In the genomic region with DNA sequence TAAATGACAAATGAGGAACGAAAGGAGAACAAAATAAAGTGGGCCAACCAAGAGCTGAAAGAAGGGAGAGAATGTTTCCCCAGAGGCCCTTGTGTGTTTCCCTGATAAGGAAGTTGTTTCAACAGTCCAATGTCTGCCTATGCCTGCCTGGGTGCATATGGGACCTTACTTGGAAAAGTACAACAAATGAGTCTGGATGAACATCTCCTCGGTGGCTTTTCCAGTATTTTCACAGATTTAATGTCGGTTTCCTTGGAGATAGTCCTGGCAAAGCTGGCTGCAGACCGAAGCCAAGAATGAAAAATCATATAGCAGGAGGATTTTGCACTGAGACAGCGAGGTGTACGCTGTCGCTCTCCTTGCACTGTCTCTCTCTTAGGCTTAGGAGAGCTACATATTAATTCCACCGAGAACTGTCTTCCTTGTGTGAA, we compare ENCODE assay signal across 11 mouse cellular contexts. TPM values are rescaled to one million over a fixed set of nuclear protein-coding genes. Genes with fewer than 3 reads are reported as not detected.
DNase-seq lines count a peak whose midpoint lies in the region; ATAC-seq and TF ChIP-seq lines count a peak whose summit lies in the region.
"Had no signal": no experiment of that assay in that cellular context is flagged by ENCODE, and none has a peak within 500 bp of the region (broad histone marks: within the 10 kb centered on the region; RNA-seq: fewer than 3 reads in every experiment).

No protein-coding gene starts in this region.

- no peak overlapping the region for H3K9ac ChIP-seq in liver, embryonic 13.5 days
- H3K9ac ChIP-seq in kidney, embryonic 15.5 days: no peak overlapping the region

- H3K36me3 ChIP-seq in G1E (replicated peaks): no peaks in the 10 kb centered on the region
- H3K36me3 ChIP-seq in liver, embryonic 13.5 days: no peaks in the 10 kb centered on the region
- H3K36me3 ChIP-seq in kidney, embryonic 15.5 days: no peaks in the 10 kb centered on the region

- TF ChIP-seq CTCF in G1E (IDR thresholded peaks at IDR 0.05; ENCODE audit: low read depth, low read length): no peak

- no peaks in the 10 kb centered on the region for H3K27me3 ChIP-seq in G1E (ENCODE audit: insufficient read depth, low read length)
- H3K27me3 ChIP-seq in liver, embryonic 13.5 days: no peaks in the 10 kb centered on the region
- H3K27me3 ChIP-seq in kidney, embryonic 15.5 days: no peaks in the 10 kb centered on the region
- H3K27me3 ChIP-seq: Patski had no signal

- 53% methylated on average over 8 of the region's 8 CpGs for WGBS in liver, embryonic 13.5 days (ENCODE audit: insufficient replicate concordance)
- 85% methylated on average over 8 of the region's 8 CpGs for WGBS in kidney, embryonic 15.5 days

- H3K9me3 ChIP-seq in G1E (replicated peaks): no peaks in the 10 kb centered on the region
- H3K9me3 ChIP-seq in liver, embryonic 13.5 days (replicated peaks): no peaks in the 10 kb centered on the region
- no peaks in the 10 kb centered on the region for H3K9me3 ChIP-seq in kidney, embryonic 15.5 days (replicated peaks)

- no peak for DNase-seq in frontal cortex, postnatal 10 days (ENCODE audit: low spot score in 2 of 2)
- DNase-seq in G1E (ENCODE audit: low spot score): peak; percentile 49
- DNase-seq in liver, embryonic 13.5 days: peak; percentile 19
- no peak for DNase-seq in thymus, postnatal 0 days (ENCODE audit: low spot score)
- no peak for DNase-seq in gastrocnemius, postnatal 10 days
- DNase-seq: kidney, postnatal 4 days had no signal

- peak; percentile 90 for ATAC-seq in frontal cortex, adult (ENCODE audit: low TSS enrichment)
- peak; percentile 72 for ATAC-seq in G1E (ENCODE audit: extremely low read depth, insufficient number of reproducible peaks, low FRiP score, poor library complexity, severe bottlenecking)
- ATAC-seq in hematopoietic stem cell, adult 5-6 weeks (replicated peaks in 1 of 2; ENCODE audit: insufficient read depth in 1 of 2, low FRiP score in 2 of 2, low TSS enrichment in 1 of 2, low read depth in 1 of 2, poor library complexity in 2 of 2, severe bottlenecking in 2 of 2): peak; percentile 22 to 32; a peak in 3 of 4 replicates
- peak; percentile 83 for ATAC-seq in liver, embryonic 13.5 days (ENCODE audit: low read depth)
- ATAC-seq in kidney, embryonic 15.5 days (replicated peaks; ENCODE audit: low FRiP score): no peak
- ATAC-seq: inflammation-experienced regulatory T-cells, adult 6 months; Patski had no signal

- H3K4me2 ChIP-seq in liver, embryonic 13.5 days: no peak overlapping the region
- no peak overlapping the region for H3K4me2 ChIP-seq in kidney, embryonic 15.5 days

- H3K27ac ChIP-seq in liver, embryonic 13.5 days: peak overlapping the region; percentile 40
- no peak overlapping the region for H3K27ac ChIP-seq in kidney, embryonic 15.5 days

- no peak overlapping the region for H3K4me3 ChIP-seq in G1E (ENCODE audit: low read depth, low read length)
- no peak overlapping the region for H3K4me3 ChIP-seq in liver, embryonic 13.5 days (replicated peaks)
- no peak overlapping the region for H3K4me3 ChIP-seq in kidney, embryonic 15.5 days (replicated peaks)

- H3K4me1 ChIP-seq in G1E (ENCODE audit: insufficient read depth, low read depth, low read length): peaks cover 52% of the 10 kb centered on the region
- H3K4me1 ChIP-seq in liver, embryonic 13.5 days (replicated peaks): peaks cover 38% of the 10 kb centered on the region
- H3K4me1 ChIP-seq in kidney, embryonic 15.5 days: no peaks in the 10 kb centered on the region

RNA-seq across cellular contexts. Expression of a gene that starts 18.8 kb away (rescaled TPM):
- total RNA-seq in G1E (2014; fragmentation: Nextera tagmentation) (not detected in 2 replicates), G1E (2017) (0.06 and 0.16 TPM in 2 replicates)
- polyA plus RNA-seq in G1E (2012): not detected in 2 replicates
- total RNA-seq in hematopoietic stem cell, adult 5-6 weeks (2017): 1.8 and 4.3 TPM in 2 replicates
- polyA plus RNA-seq in liver, embryonic 13.5 days (2015; fragmentation: Nextera tagmentation; extraction: Ambion mirVana): 0.17 and 0.27 TPM in 2 replicates
- 0.26 and 0.38 TPM in 2 replicates for polyA plus RNA-seq in kidney, embryonic 15.5 days (2015; fragmentation: Nextera tagmentation; extraction: Ambion mirVana)
- polyA plus RNA-seq in thymus, postnatal 0 days (2015; fragmentation: Nextera tagmentation; extraction: Ambion mirVana): 0.09 TPM in 1 of 2 replicates, not detected in the other
- total RNA-seq in gastrocnemius, postnatal 10 days (2021): under 1 TPM; 0.61 to 0.72 TPM

Comparison
In these comparisons a context has a peak if more than half of its experiments do, and no peak if none do; other contexts are left out.
1. DNase-seq: peak in G1E (single experiment) and liver, embryonic 13.5 days (single experiment); none in frontal cortex, postnatal 10 days (0 of 2), thymus, postnatal 0 days (single experiment) and gastrocnemius, postnatal 10 days (single experiment).